Mouse (Mus musculus) olfactory bulb, adult 2 months (tissue): ENCODE results near the gene Itga5. TPM values are rescaled to one million over a fixed set of nuclear protein-coding genes. Genes with fewer than 3 reads are reported as not detected.
A peak's percentile ranks its signal among the peaks of the same experiment; 100 is the strongest.

Experiments used
- H3K27ac ChIP-seq: fragments of 200-500 bp; 2 replicates; pipeline ENCODE4 v1.5.1; 2012; ENCODE audit warnings: low read depth, low read length; ENCODE audit not compliant: insufficient read depth
- H3K4me1 ChIP-seq: fragments of 200-500 bp; 2 replicates; pipeline ENCODE4 v1.6.1; 2012; ENCODE audit warnings: low read length; ENCODE audit not compliant: control insufficient read depth, insufficient read depth
- H3K4me3 ChIP-seq: fragments of 200-500 bp; 2 replicates; pipeline ENCODE4 v1.5.1; 2012; ENCODE audit warnings: mild to moderate bottlenecking, low read depth, low read length, moderate library complexity; ENCODE audit not compliant: insufficient read depth
- CTCF ChIP-seq: fragments of 200-500 bp; IDR thresholded peaks from 2 replicates; pipeline ENCODE4 v1.5.1; 2012; ENCODE audit warnings: low read depth, mild to moderate bottlenecking, low read length, moderate library complexity; ENCODE audit not compliant: insufficient read depth
- POLR2A ChIP-seq: fragments of 200-500 bp; IDR thresholded peaks from 2 replicates; pipeline ENCODE4 v1.6.1; 2012; ENCODE audit warnings: mild to moderate bottlenecking, low read depth, low read length, moderate library complexity; ENCODE audit not compliant: insufficient read depth
- WGBS: fragments of 180-500 bp; shearing (Covaris S2); methylation state at CpG from one replicate; pipeline ENCODE4 v1.1.7; 2018; 5-methylcytosine and 5-hydroxymethylcytosine counted together
- polyA plus RNA-seq: library from polyadenylated mRNA; stranded (reverse); fragments of >200 nt; gene quantifications from 2 replicates; pipeline ENCODE4 v1.2.4, GENCODE M21; 2012; ENCODE audit warnings: low replicate concordance; ENCODE audit not compliant: missing spikeins, insufficient read depth, insufficient read length

Itga5 gene
- polyA plus RNA-seq, 1 experiment = not detected

DNA sequence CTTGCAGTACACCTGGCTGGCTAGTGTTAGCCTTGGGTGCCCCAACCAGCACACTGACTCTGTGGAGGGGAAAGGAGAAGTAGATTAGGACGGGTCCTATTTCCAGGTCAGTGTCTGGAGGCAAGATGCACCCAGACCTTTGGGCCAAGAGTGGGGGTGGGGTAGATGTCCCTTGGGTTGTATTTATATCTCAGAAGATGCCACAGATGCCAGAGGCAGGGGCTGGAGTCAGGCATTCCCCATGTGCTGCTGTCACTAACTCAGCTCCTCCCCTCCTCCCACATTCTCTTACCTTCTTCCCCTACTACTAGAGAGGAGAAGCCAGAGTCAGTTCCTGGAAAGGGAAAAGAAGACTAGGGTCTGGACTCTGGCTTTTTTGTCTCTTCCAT lies 7.4 kb downstream of the Itga5 start:
- TF ChIP-seq POLR2A (no peak), CTCF (no peak)
- Histone ChIP-seq H3K4me3 (no peak overlapping the region), H3K27ac (no peak overlapping the region), H3K4me1 (peaks cover 7% of the 10 kb centered on the region)
- WGBS = 76% methylated on average over 1 of the region's 1 CpGs

DNA sequence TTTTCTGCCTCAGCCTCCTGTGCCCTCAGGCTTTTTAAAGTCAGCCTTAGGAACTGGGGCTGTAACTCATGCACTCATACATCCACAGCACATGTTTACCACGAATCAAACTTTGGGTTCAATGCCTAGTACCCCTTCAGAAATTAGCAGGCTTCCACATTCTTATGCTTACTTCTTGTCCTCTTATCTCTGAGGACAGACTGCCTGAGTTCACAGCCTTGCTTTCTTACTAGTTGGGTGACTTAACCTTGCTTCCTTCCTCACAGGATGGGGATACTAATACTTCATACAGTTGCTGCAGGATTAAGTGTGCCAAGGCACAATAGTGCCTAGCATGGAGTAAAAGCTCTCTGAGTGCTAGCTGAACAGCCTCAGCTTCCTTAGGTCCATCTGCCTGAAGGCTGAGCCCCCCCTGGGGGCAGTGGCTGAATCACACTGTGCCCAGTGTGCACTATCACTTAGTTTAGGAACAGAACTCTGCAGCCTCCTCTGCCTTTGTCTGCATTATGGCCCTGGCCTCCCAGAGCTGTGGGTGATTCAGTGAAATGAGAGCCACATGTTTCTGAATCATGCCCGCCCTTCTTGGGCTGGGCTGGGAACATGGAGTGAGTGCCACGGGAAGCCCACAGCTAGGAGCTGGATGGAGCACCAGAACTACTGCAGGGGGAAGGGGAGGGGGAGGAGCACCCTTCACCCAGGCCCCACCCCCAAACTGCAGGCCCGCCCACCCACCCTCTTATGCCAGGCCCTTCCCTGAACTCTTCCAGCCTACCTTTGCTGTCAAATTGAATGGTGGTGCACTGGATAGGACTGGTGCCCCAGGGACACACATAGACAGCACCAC lies 8.1 kb downstream of the Itga5 start:
- 34% methylated on average over 4 of the region's 4 CpGs for WGBS
- no peak for TF ChIP-seq POLR2A
- TF ChIP-seq CTCF = no peak
- Histone ChIP-seq H3K4me1 (peaks cover 7% of the 10 kb centered on the region), H3K27ac (no peak overlapping the region), H3K4me3 (no peak overlapping the region)

DNA sequence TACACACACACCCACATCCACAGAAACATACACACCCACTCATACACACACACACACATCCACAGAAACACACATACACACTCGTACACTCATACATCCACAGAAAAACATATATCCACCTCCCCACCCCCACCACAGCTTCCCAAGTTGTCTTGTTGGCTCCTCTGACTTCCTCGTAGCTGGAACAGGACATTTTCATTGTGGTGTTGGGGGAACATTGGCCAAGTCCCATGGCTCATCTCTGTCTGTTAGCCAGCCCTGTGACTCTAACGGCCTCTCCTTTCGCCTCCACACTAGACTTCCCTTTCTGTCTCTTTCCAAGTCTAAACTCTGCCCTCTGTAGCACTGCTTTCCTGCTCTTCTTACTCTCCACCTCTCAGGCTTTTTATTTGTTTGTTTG lies 8.7 kb downstream of the Itga5 start:
- no peak overlapping the region for H3K4me3 ChIP-seq
- 72% methylated on average over 4 of the region's 4 CpGs for WGBS
- H3K4me1 ChIP-seq = peaks cover 7% of the 10 kb centered on the region
- no peak overlapping the region for H3K27ac ChIP-seq
- TF ChIP-seq POLR2A (no peak), CTCF (no peak)

DNA sequence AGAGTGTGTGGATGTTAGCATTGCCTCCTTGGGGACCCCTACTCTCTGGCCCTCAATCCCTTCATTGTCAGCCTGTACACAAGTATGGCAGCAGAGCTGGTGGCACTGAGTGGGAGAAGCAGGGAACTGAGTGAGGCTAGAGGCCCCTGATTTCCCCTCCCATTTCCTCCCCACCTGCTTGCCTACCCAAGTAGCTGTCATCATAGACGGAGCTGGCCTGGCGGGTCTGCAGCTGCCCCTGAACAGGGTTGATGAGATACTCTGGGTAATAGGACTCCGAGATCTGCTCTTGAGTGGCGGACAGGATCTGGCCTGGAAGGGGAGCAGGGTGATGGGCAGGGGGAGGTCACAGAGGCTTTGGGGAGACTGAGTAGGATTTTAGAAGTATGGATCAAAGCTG lies 10.4 kb downstream of the Itga5 start:
- 90% methylated on average over 4 of the region's 4 CpGs for WGBS
- Histone ChIP-seq H3K27ac (no peak overlapping the region), H3K4me3 (no peak overlapping the region), H3K4me1 (peaks cover 7% of the 10 kb centered on the region)
- TF ChIP-seq CTCF = no peak
- no peak for TF ChIP-seq POLR2A

DNA sequence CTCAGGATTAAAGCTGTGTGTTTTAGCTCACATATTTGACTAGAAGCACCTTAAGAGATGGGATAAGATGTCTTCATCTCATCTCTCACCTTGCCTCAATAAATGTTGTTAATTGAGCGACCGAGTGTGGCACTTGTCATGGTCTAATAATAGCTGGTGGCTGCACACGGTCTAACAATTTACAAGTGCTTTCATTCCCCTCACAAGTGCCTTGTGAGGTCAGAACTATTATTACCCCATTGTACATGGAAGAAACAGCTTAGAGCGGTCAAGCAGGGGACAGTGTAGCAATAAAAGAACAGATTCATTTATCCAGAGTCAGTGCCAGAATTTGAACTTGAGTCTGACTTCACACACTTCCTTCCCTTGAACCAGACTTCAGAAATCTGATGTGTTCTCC lies 11.1 kb downstream of the Itga5 start:
- peaks cover 7% of the 10 kb centered on the region for H3K4me1 ChIP-seq
- H3K4me3 ChIP-seq = no peak overlapping the region
- 76% methylated on average over 4 of the region's 4 CpGs for WGBS
- TF ChIP-seq POLR2A = no peak
- no peak for TF ChIP-seq CTCF
- H3K27ac ChIP-seq = no peak overlapping the region

DNA sequence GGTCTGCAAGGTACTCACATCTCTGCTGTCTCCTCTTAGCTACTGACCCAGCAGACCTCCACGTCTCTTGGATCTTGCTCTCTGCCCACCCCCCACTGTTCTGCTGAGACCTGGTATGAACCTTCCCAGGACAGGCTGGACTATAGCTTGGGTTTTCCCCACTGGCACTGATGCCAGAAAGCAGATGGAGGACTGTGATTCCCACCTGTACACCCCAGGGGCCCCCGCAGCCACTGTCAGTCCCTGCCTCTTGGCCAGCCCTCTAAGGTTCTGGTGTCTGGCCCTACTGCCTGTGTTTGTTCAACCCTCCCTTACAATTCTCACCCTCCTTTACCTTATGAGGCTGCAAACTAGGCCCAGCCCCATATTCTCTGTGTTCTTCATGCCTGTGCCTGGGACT lies 11.9 kb downstream of the Itga5 start:
- peaks cover 7% of the 10 kb centered on the region for H3K4me1 ChIP-seq
- WGBS = 100% methylated on average over 2 of the region's 2 CpGs
- no peak overlapping the region for H3K27ac ChIP-seq
- H3K4me3 ChIP-seq = no peak overlapping the region
- TF ChIP-seq POLR2A (no peak), CTCF (no peak)

DNA sequence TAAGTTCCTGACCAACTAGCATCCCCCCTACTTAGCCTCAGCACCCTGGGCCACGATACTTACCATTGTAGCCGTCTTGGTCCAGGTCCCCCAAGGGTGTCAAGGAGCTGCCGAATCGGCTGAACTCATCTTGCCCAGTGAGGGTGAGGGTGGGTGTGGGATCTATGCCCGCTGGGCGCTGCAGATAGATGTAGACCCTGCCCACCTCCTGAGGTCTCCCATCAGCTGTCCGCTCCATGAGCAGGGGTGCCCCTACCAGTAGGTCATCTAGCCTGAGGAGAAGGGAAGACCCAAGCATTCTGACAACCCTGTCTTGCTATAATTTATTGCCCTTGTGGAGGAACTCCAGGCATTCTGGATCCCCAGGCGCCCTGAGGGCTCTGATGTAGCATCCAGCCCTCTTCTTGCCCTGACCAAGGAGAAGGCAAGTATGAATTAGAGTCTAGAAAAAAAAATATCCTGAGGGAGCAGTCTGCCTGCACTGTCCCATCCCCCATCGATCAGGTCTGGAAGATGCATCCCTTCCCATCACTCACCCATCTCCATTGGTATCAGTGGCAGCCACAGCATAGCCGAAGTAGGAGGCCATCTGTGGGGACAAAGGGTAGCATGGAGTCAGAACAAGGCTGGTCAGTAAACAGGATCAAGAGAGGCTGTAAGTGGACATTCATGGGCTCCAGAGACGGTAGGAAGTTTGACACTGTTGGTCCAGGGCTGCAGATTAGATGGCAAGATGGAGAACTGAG lies 12.9 kb downstream of the Itga5 start:
- Histone ChIP-seq H3K27ac (no peak overlapping the region), H3K4me1 (peaks cover 3% of the 10 kb centered on the region), H3K4me3 (no peak overlapping the region)
- no peak for TF ChIP-seq CTCF
- TF ChIP-seq POLR2A = no peak
- 96% methylated on average over 11 of the region's 11 CpGs for WGBS

DNA sequence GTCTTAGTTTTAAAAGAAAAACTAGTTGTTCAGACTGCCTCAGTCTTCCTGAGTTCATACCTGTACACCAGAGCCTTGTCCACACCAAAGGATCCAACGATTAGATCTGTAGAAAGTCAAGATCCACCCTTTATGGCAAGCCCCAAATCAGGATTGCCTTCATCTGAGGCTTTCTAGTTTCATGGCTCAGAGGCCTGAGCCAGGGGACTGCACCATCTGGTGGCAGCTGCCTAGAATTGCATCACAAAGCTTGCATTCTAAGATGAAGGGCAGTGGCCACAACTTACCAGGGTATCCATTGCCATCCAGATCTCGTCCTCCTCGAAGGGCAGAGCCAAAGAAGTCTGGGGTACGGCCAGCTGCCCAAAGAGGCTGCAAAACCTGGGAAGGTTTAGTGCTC lies 13.7 kb downstream of the Itga5 start:
- TF ChIP-seq POLR2A (no peak), CTCF (peak; percentile 55; the same call in 1 of the 2 replicates)
- Histone ChIP-seq H3K27ac (no peak overlapping the region), H3K4me3 (no peak overlapping the region), H3K4me1 (no peaks in the 10 kb centered on the region)
- WGBS = 21% methylated on average over 4 of the region's 4 CpGs

DNA sequence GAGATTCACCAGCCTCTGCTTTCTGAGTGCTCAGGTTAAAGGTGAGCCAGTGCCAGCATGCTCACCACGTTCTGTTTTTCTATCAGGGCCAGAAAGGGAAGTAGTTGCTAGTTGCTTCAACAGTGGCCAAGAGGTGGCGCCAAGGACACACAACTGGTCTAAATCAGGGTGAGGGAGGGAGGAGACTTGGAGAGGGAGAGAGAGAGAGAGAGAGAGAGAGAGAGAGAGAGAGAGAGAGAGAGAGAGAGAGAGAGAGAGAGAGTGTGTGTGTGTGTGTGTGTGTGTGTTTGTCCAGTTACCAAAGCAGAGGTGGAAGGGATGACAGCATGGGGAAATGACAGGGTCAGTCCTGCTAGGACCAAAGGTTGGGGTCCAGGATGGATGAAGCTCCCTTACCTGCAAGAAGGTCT lies 19.3 kb downstream of the Itga5 start:
- Histone ChIP-seq H3K4me3 (no peak overlapping the region), H3K27ac (no peak overlapping the region), H3K4me1 (no peaks in the 10 kb centered on the region)
- TF ChIP-seq CTCF (no peak), POLR2A (no peak)
- WGBS = 4% methylated on average over 2 of the region's 2 CpGs
